Mouse (Mus musculus) bone marrow, adult 2 months (tissue): ENCODE results near the gene Rps6ka5.

Experiments
- CTCF ChIP-seq: fragments of 200-500 bp; IDR thresholded peaks from 2 replicates; pipeline ENCODE4 v1.5.1; 2011; ENCODE audit warnings: low read length, control low read depth; ENCODE audit not compliant: control insufficient read depth, insufficient read depth
- POLR2A ChIP-seq: fragments of 200-500 bp; IDR thresholded peaks from 2 replicates; pipeline ENCODE4 v1.6.1; 2011; ENCODE audit warnings: low read depth, mild to moderate bottlenecking, control low read depth, low read length, borderline replicate concordance; ENCODE audit not compliant: control insufficient read depth

DNA sequence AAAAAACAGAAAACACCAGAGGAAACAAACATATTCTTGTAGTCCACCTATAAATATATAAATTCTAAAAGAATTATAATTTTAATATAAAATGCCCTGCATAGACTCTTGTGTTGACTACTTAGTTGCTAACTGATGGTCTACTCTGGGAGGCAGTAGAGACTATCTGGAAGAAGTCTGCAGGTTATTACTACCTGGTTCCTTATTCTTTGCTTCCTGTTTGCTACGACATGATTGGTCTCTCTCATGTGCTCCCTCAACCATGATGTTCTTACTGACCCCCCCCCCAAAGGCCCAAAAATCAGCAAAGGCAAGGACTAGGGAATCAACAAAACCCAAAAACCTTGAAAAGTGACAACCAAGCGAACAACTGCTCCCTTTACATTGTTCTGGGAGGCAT lies 66.7 kb downstream of the Rps6ka5 start:
- TF ChIP-seq CTCF (no peak), POLR2A (no peak)
